ENCODE assay signal across 26 mouse cellular contexts in the genomic region with DNA sequence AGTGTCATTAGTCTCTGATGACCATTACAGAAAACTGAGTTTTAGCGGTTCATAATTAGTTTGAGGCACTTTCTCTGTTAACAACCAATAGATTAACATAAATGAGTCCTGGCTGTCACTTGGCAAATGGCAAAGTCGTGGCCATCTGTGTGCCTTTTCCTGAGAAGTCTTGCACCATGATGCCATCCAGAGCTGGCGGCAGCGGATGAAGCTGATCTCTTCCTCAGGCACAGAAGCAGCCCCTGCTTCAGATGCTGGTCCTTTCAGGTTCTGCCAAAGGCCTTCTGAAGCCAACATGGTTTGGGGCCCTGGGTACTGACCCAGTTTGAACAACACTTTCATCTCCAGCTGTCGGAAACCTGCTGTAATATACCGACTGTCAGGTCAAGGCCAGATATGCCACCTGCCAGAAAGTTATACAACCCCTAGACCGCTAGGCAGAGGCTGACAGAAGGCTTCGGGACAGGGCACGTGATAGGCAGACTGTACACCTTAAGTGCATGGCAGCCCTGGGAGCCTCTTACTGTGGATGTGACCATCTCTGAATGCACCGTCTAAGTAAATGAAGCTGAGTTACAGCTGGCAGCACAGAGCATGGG. TPM values are rescaled to one million over a fixed set of nuclear protein-coding genes. Genes with fewer than 3 reads are reported as not detected.
DNase-seq lines count a peak whose midpoint lies in the region; ATAC-seq and TF ChIP-seq lines count a peak whose summit lies in the region.
"Had no signal": no experiment of that assay in that cellular context is flagged by ENCODE, and none has a peak within 500 bp of the region (broad histone marks: within the 10 kb centered on the region; RNA-seq: fewer than 3 reads in every experiment).

No protein-coding gene starts in this region.

- no peak overlapping the region for H3K27ac ChIP-seq in forebrain, embryonic 14.5 days (ENCODE audit: low read depth, low read length)
- H3K27ac ChIP-seq in forebrain, embryonic 16.5 days (ENCODE audit: low read length), result no peak overlapping the region
- H3K27ac ChIP-seq: embryonic facial prominence, embryonic 10.5 days; forebrain, embryonic 15.5 days; heart, adult 2 months; heart, embryonic 15.5 days; hindbrain, embryonic 13.5 days; hindbrain, postnatal 0 days; kidney, postnatal 0 days had no signal

- no peak for TF ChIP-seq POLR2A in brain, embryonic 14.5 days (IDR thresholded peaks at IDR 0.05; ENCODE audit: borderline replicate concordance, extremely low read depth, insufficient read depth, insufficient read length, poor library complexity, severe bottlenecking)

- no peak overlapping the region for H3K4me3 ChIP-seq in forebrain, embryonic 14.5 days (ENCODE audit: low read depth, low read length)
- H3K4me3 ChIP-seq in forebrain, embryonic 16.5 days (replicated peaks; ENCODE audit: low read length), result no peak overlapping the region
- H3K4me3 ChIP-seq: embryonic facial prominence, embryonic 10.5 days; forebrain, embryonic 15.5 days; heart, adult 2 months; heart, embryonic 15.5 days; hindbrain, embryonic 13.5 days had no signal

- no peaks in the 10 kb centered on the region for H3K4me1 ChIP-seq in forebrain, embryonic 14.5 days (ENCODE audit: control insufficient read depth, insufficient read depth, low read length)
- H3K4me1 ChIP-seq in forebrain, embryonic 16.5 days (replicated peaks; ENCODE audit: control insufficient read depth, insufficient read depth, low read length), result 0 out of 2 replicates have a peak, but pooled peaks cover 3% of the 10 kb centered on the region
- H3K4me1 ChIP-seq: hindbrain, embryonic 13.5 days had no signal

- no peak; the same call in 1 of the 2 replicates for ATAC-seq in cerebellum, adult (ENCODE audit: insufficient number of reproducible peaks, low FRiP score, low TSS enrichment)
- no peak for ATAC-seq in forebrain, embryonic 14.5 days
- no peak for ATAC-seq in forebrain, embryonic 16.5 days
- ATAC-seq: activated CD4-positive, CD25-positive, alpha-beta regulatory T cell, adult 4 months; forebrain, embryonic 15.5 days; hindbrain, postnatal 0 days; Patski had no signal

- H3K9me3 ChIP-seq in forebrain, embryonic 14.5 days (replicated peaks; ENCODE audit: control insufficient read depth, low read length), result no peaks in the 10 kb centered on the region
- no peaks in the 10 kb centered on the region for H3K9me3 ChIP-seq in forebrain, embryonic 16.5 days (ENCODE audit: control insufficient read depth, low read length)
- H3K9me3 ChIP-seq: embryonic facial prominence, embryonic 10.5 days; forebrain, embryonic 15.5 days; heart, embryonic 15.5 days; hindbrain, embryonic 13.5 days had no signal

- no peaks in the 10 kb centered on the region for H3K36me3 ChIP-seq in forebrain, embryonic 14.5 days (ENCODE audit: control insufficient read depth, insufficient read depth, low read length)
- H3K36me3 ChIP-seq in forebrain, embryonic 16.5 days (ENCODE audit: control insufficient read depth, insufficient read depth), result no peaks in the 10 kb centered on the region
- H3K36me3 ChIP-seq: embryonic facial prominence, embryonic 10.5 days; forebrain, embryonic 15.5 days; heart, embryonic 15.5 days; hindbrain, embryonic 13.5 days had no signal

- no peak for TF ChIP-seq CTCF in brain, embryonic 14.5 days (IDR thresholded peaks at IDR 0.05; ENCODE audit: borderline replicate concordance, extremely low read depth, insufficient read depth, insufficient read length)

- DNase-seq in adrenal gland, adult 8-10 months, result peak; percentile 16
- no peak for DNase-seq in adrenal gland, postnatal 10 days
- peak; percentile 54 for DNase-seq in cerebellum, adult 9-10 months
- peak; percentile 4 for DNase-seq in forebrain, embryonic 14.5 days (ENCODE audit: low spot score)
- peak; percentile 24 for DNase-seq in brain, embryonic 14.5 days (ENCODE audit: low read depth)
- DNase-seq: cerebellum, adult 11-12 months; gastrocnemius, postnatal 14 days; heart, adult 2 months; heart, postnatal 14 days; kidney, adult 11 months; kidney, adult 9 months had no signal

- H3K9ac ChIP-seq in forebrain, embryonic 14.5 days (ENCODE audit: low read length), result no peak overlapping the region
- no peak overlapping the region for H3K9ac ChIP-seq in forebrain, embryonic 16.5 days (replicated peaks; ENCODE audit: low read depth, low read length)
- H3K9ac ChIP-seq: forebrain, embryonic 15.5 days; heart, embryonic 15.5 days had no signal

- no peak overlapping the region for H3K4me2 ChIP-seq in forebrain, embryonic 14.5 days (ENCODE audit: low read length)
- no peak overlapping the region for H3K4me2 ChIP-seq in forebrain, embryonic 16.5 days (ENCODE audit: low read length)
- H3K4me2 ChIP-seq: forebrain, embryonic 15.5 days; heart, embryonic 11.5 days; heart, embryonic 15.5 days; hindbrain, embryonic 13.5 days had no signal

- 86% methylated on average over 10 of the region's 10 CpGs for WGBS in forebrain, embryonic 14.5 days
- 80% methylated on average over 10 of the region's 10 CpGs for WGBS in forebrain, embryonic 16.5 days

- no peaks in the 10 kb centered on the region for H3K27me3 ChIP-seq in forebrain, embryonic 14.5 days (replicated peaks; ENCODE audit: control insufficient read depth, insufficient read depth, low read length)
- no peaks in the 10 kb centered on the region for H3K27me3 ChIP-seq in forebrain, embryonic 16.5 days (replicated peaks; ENCODE audit: control insufficient read depth, insufficient read depth, low read length)
- H3K27me3 ChIP-seq: forebrain, embryonic 15.5 days; Patski had no signal

RNA-seq across cellular contexts. Expression of a gene that starts 10.6 kb away (rescaled TPM):
- total RNA-seq in adrenal gland, adult 8-10 months (2022), result under 1 TPM in 1 of 4 experiments, not detected in 3; 0.19 TPM
- not detected for total RNA-seq in adrenal gland, postnatal 10 days (2021)
- polyA plus RNA-seq in forebrain, embryonic 14.5 days (2014; fragmentation: Nextera tagmentation; extraction: Ambion mirVana), result 0.10 TPM in 1 of 2 replicates, not detected in the other
- 0.26 TPM in 1 of 2 replicates, not detected in the other for polyA plus RNA-seq in forebrain, embryonic 16.5 days (2015; fragmentation: Nextera tagmentation; extraction: Ambion mirVana)
- polyA plus RNA-seq in brain, embryonic 14.5 days (2012; rRNA removed), result 0.09 and 0.19 TPM in 2 replicates
- total RNA-seq: CH12.LX; gastrocnemius, adult 18-20 months; heart, adult 2 months; heart, postnatal 14 days; hematopoietic stem cell, adult 5-6 weeks; hindbrain, postnatal 0 days had no signal
- polyA plus RNA-seq: activated CD4-positive, CD25-positive, alpha-beta regulatory T cell, adult 4 months; embryonic facial prominence, embryonic 10.5 days; forebrain, embryonic 15.5 days; heart, adult 2 months; intestine, embryonic 14.5 days; kidney, postnatal 0 days; Patski had no signal

RNA-seq across cellular contexts. Expression of a gene that starts 10.8 kb away (rescaled TPM):
- total RNA-seq in adrenal gland, adult 8-10 months (2022), result 1 to 10 TPM in 2 of 4 experiments, under 1 TPM in 2; 0.52 to 2.1 (median 1.1) TPM
- total RNA-seq in adrenal gland, postnatal 10 days (2021), result 1 to 10 TPM; 1.2 to 1.8 TPM
- 1.4 and 2.2 TPM in 2 replicates for polyA plus RNA-seq in forebrain, embryonic 14.5 days (2014; fragmentation: Nextera tagmentation; extraction: Ambion mirVana)
- polyA plus RNA-seq in forebrain, embryonic 16.5 days (2015; fragmentation: Nextera tagmentation; extraction: Ambion mirVana), result 4.4 and 5.2 TPM in 2 replicates
- polyA plus RNA-seq in brain, embryonic 14.5 days (2012; rRNA removed), result 5.7 and 7.6 TPM in 2 replicates

RNA-seq across cellular contexts. Expression of a gene that starts 37.1 kb away (rescaled TPM):
- total RNA-seq in adrenal gland, adult 8-10 months (2022), result 100 to 1,000 TPM in 1 of 4 experiments, 10 to 100 TPM in 3; 87.2 to 105 (median 94.0) TPM
- 100 to 1,000 TPM; 102 to 109 TPM for total RNA-seq in adrenal gland, postnatal 10 days (2021)
- 162 and 165 TPM in 2 replicates for polyA plus RNA-seq in forebrain, embryonic 14.5 days (2014; fragmentation: Nextera tagmentation; extraction: Ambion mirVana)
- 150 and 153 TPM in 2 replicates for polyA plus RNA-seq in forebrain, embryonic 16.5 days (2015; fragmentation: Nextera tagmentation; extraction: Ambion mirVana)
- polyA plus RNA-seq in brain, embryonic 14.5 days (2012; rRNA removed), result 118 and 126 TPM in 2 replicates
